Mouse (Mus musculus): ENCODE data around the gene Ccdc92b. TPM values are rescaled to one million over a fixed set of nuclear protein-coding genes. Genes with fewer than 3 reads are reported as not detected.

Ccdc92b gene
- total RNA-seq, 1 experiment: 1.8 TPM

GRCm38 (mm10) chr11:74639628-74640027, 20.2 kb downstream of the Ccdc92b start:
- Histone ChIP-seq H3K36me3 (ENCODE audit: control insufficient read depth, insufficient read depth, low read length, poor library complexity, severe bottlenecking) (no peaks in the 10 kb centered on the region), H3K4me1 (ENCODE audit: control insufficient read depth in 2 of 2, insufficient read depth in 2 of 2, low read length in 2 of 2, poor library complexity in 1 of 2) (peaks cover 0 to 5% of the 10 kb centered on the region in 2 experiments; a peak in 1 of 4 replicates), H3K9me3 (ENCODE audit: control insufficient read depth, insufficient read depth, low read depth, low read length) (no peaks in the 10 kb centered on the region), H3K4me3 (ENCODE audit: insufficient read depth in 1 of 2, low read depth in 1 of 2, low read length in 2 of 2, poor library complexity in 1 of 2, severe bottlenecking in 1 of 2) (no peak overlapping the region), H3K9ac (ENCODE audit: insufficient read depth, low read depth, low read length, poor library complexity, severe bottlenecking) (no peak overlapping the region), H3K27ac (ENCODE audit: insufficient read depth, low read depth, low read length, poor library complexity, severe bottlenecking) (no peak overlapping the region)
- in situ Hi-C loops (cut with MboI; ENCODE audit: low sequenced_read_pairs in 2 of 2, unreplicated experiment in 2 of 2): no loop called here
- TF ChIP-seq CHD2 (IDR thresholded peaks at IDR 0.05; ENCODE audit: low read depth, low read length) (no peak), ZNF384 (IDR thresholded peaks at IDR 0.05; ENCODE audit: low read depth, low read length) (no peak), ZC3H11A (IDR thresholded peaks at IDR 0.05; ENCODE audit: borderline replicate concordance, low read depth, low read length) (no peak), MAFK (IDR thresholded peaks at IDR 0.05; ENCODE audit: insufficient read depth, low read depth, low read length) (no peak), HCFC1 (IDR thresholded peaks at IDR 0.05; ENCODE audit: borderline replicate concordance, insufficient read depth, low read length) (no peak)
- no peak for DNase-seq (ENCODE audit: low read depth, low spot score)

DNA sequence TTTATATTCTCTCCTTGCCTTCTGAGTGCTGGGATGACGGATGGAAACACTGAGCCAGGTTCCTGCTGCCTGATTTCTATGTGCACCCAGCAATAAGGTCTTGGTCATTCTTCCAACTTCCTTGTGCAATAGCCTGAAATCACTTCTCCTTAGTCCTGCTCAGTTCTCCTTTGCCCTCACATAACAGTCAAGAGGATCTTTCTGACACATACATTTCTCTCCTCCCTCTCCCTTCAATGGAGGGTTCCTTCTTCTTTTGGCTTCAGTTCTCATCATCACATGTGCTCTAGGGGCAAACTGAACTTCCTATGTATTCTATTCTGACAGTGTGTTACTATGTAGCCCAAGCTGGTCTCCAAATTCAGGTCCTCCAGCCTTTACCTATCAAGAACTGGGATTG, 28.6 kb downstream of the Ccdc92b start:
- in situ Hi-C loops (cut with MboI; ENCODE audit: low sequenced_read_pairs in 2 of 2, unreplicated experiment in 2 of 2): no loop called here
- TF ChIP-seq ZC3H11A (IDR thresholded peaks at IDR 0.05; ENCODE audit: borderline replicate concordance, low read depth, low read length) (no peak), MAFK (IDR thresholded peaks at IDR 0.05; ENCODE audit: insufficient read depth, low read depth, low read length) (no peak), HCFC1 (IDR thresholded peaks at IDR 0.05; ENCODE audit: borderline replicate concordance, insufficient read depth, low read length) (no peak), CHD2 (IDR thresholded peaks at IDR 0.05; ENCODE audit: low read depth, low read length) (no peak), ZNF384 (IDR thresholded peaks at IDR 0.05; ENCODE audit: low read depth, low read length) (no peak)
- H3K36me3 ChIP-seq (ENCODE audit: control insufficient read depth, insufficient read depth, low read length, poor library complexity, severe bottlenecking): peaks cover 5% of the 10 kb centered on the region; the same call in 1 of the 2 replicates
- no peak overlapping the region for H3K4me3 ChIP-seq (ENCODE audit: insufficient read depth in 1 of 2, low read depth in 1 of 2, low read length in 2 of 2, poor library complexity in 1 of 2, severe bottlenecking in 1 of 2)
- peaks cover 9 to 22% of the 10 kb centered on the region in 2 experiments for H3K4me1 ChIP-seq (ENCODE audit: control insufficient read depth in 2 of 2, insufficient read depth in 2 of 2, low read length in 2 of 2, poor library complexity in 1 of 2)
- H3K9ac ChIP-seq (ENCODE audit: insufficient read depth, low read depth, low read length, poor library complexity, severe bottlenecking): no peak overlapping the region
- H3K27ac ChIP-seq (ENCODE audit: insufficient read depth, low read depth, low read length, poor library complexity, severe bottlenecking): no peak overlapping the region
- no peaks in the 10 kb centered on the region for H3K9me3 ChIP-seq (ENCODE audit: control insufficient read depth, insufficient read depth, low read depth, low read length)
- DNase-seq (ENCODE audit: low read depth, low spot score): no peak

- DNase-seq (ENCODE audit: low read depth, low spot score): no peak
- Histone ChIP-seq H3K27ac (ENCODE audit: insufficient read depth, low read depth, low read length, poor library complexity, severe bottlenecking) (peak overlapping the region; percentile 7; the same call in 1 of the 2 replicates), H3K9ac (ENCODE audit: insufficient read depth, low read depth, low read length, poor library complexity, severe bottlenecking) (no peak overlapping the region; the same call in 1 of the 2 replicates), H3K4me3 (ENCODE audit: insufficient read depth in 1 of 2, low read depth in 1 of 2, low read length in 2 of 2, poor library complexity in 1 of 2, severe bottlenecking in 1 of 2) (peak overlapping the region; percentile 90 to 94; a peak in 3 of 4 replicates), H3K36me3 (ENCODE audit: control insufficient read depth, insufficient read depth, low read length, poor library complexity, severe bottlenecking) (peaks cover 5% of the 10 kb centered on the region; the same call in 1 of the 2 replicates), H3K4me1 (ENCODE audit: control insufficient read depth in 2 of 2, insufficient read depth in 2 of 2, low read length in 2 of 2, poor library complexity in 1 of 2) (peaks cover 9 to 26% of the 10 kb centered on the region in 2 experiments), H3K9me3 (ENCODE audit: control insufficient read depth, insufficient read depth, low read depth, low read length) (no peaks in the 10 kb centered on the region)
- TF ChIP-seq ZNF384 (IDR thresholded peaks at IDR 0.05; ENCODE audit: low read depth, low read length) (no peak), ZC3H11A (IDR thresholded peaks at IDR 0.05; ENCODE audit: borderline replicate concordance, low read depth, low read length) (no peak), HCFC1 (IDR thresholded peaks at IDR 0.05; ENCODE audit: borderline replicate concordance, insufficient read depth, low read length) (no peak), CHD2 (IDR thresholded peaks at IDR 0.05; ENCODE audit: low read depth, low read length) (no peak), MAFK (IDR thresholded peaks at IDR 0.05; ENCODE audit: insufficient read depth, low read depth, low read length) (no peak)
- in situ Hi-C loops (cut with MboI; ENCODE audit: low sequenced_read_pairs in 2 of 2, unreplicated experiment in 2 of 2): no loop called here
Measured at GRCm38 (mm10) chr11:74648676-74649075, 29.3 kb downstream of the Ccdc92b start.

GRCm38 (mm10) chr11:74649095-74649646, 29.8 kb downstream of the Ccdc92b start, which contains the start of gene Cluh:
Gene Cluh (plus strand): TSS chr11:74649495.
- Histone ChIP-seq H3K36me3 (ENCODE audit: control insufficient read depth, insufficient read depth, low read length, poor library complexity, severe bottlenecking) (peaks cover 5% of the 10 kb centered on the region; the same call in 1 of the 2 replicates), H3K27ac (ENCODE audit: insufficient read depth, low read depth, low read length, poor library complexity, severe bottlenecking) (peak within 1 kb of the TSS; percentile 72), H3K9me3 (ENCODE audit: control insufficient read depth, insufficient read depth, low read depth, low read length) (no peaks in the 10 kb centered on the region), H3K9ac (ENCODE audit: insufficient read depth, low read depth, low read length, poor library complexity, severe bottlenecking) (peak within 1 kb of the TSS; percentile 94), H3K4me1 (ENCODE audit: control insufficient read depth in 2 of 2, insufficient read depth in 2 of 2, low read length in 2 of 2, poor library complexity in 1 of 2) (peaks cover 9 to 26% of the 10 kb centered on the region in 2 experiments), H3K4me3 (ENCODE audit: insufficient read depth in 1 of 2, low read depth in 1 of 2, low read length in 2 of 2, poor library complexity in 1 of 2, severe bottlenecking in 1 of 2) (peak within 1 kb of the TSS; percentile 90 to 94)
- TF ChIP-seq ZC3H11A (IDR thresholded peaks at IDR 0.05; ENCODE audit: borderline replicate concordance, low read depth, low read length) (no peak), HCFC1 (IDR thresholded peaks at IDR 0.05; ENCODE audit: borderline replicate concordance, insufficient read depth, low read length) (peak; percentile 73)
- in situ Hi-C loops (cut with MboI; ENCODE audit: low sequenced_read_pairs in 2 of 2, unreplicated experiment in 2 of 2): no loop called here
- DNase-seq (ENCODE audit: low read depth, low spot score): peak; percentile 98
